Mouse (Mus musculus) megakaryocyte-erythroid progenitor cell, adult 5-6 weeks (primary cell): ENCODE measurements around the gene Mapkap1. TPM values are rescaled to one million over a fixed set of nuclear protein-coding genes. Genes with fewer than 3 reads are reported as not detected.

Source experiments
- ATAC-seq: replicated peaks from 2 replicates; pipeline ENCODE4 v1.8.0; 2016; ENCODE audit warnings: mild to moderate bottlenecking, inconsistent platforms; ENCODE audit not compliant: severe bottlenecking, poor library complexity, low FRiP score, low TSS enrichment
- total RNA-seq, 2 experiments: library from RNA; stranded (forward) in 1 of 2; stranded (reverse) in 1 of 2; fragments of 200-1000, 215-1000 nt in 1 of 2; fragments of >200 nt in 1 of 2; fragmentation: Nextera tagmentation in 1 of 2; gene quantifications; 2 replicates each; pipeline ENCODE4 v1.2.3; 2014 to 2017

The Mapkap1 gene
- total RNA-seq, 2 experiments from 2014 or later, result 28.2 to 54.3 TPM

GRCm38 (mm10) chr2:34563089-34563694 lies 156.6 kb downstream of the Mapkap1 start:
- ATAC-seq, result peak; percentile 44; the same call in 1 of the 2 replicates

- peak; percentile 51; the same call in 1 of the 2 replicates for ATAC-seq
Observed at GRCm38 (mm10) chr2:34563865-34564264, 157.3 kb downstream of the Mapkap1 start.

- ATAC-seq, result no peak
Observed at GRCm38 (mm10) chr2:34566146-34566545, 159.6 kb downstream of the Mapkap1 start.

GRCm38 (mm10) chr2:34566601-34567000 lies 160.0 kb downstream of the Mapkap1 start:
- ATAC-seq, result no peak

GRCm38 (mm10) chr2:34569131-34569530 lies 162.6 kb downstream of the Mapkap1 start:
- no peak for ATAC-seq

- ATAC-seq, result no peak
Observed at GRCm38 (mm10) chr2:34570378-34570777, 163.8 kb downstream of the Mapkap1 start.

- no peak for ATAC-seq
Observed at GRCm38 (mm10) chr2:34571096-34571495, 164.5 kb downstream of the Mapkap1 start.

GRCm38 (mm10) chr2:34573073-34573472 lies 166.5 kb downstream of the Mapkap1 start:
- ATAC-seq, result no peak

- no peak for ATAC-seq
Observed at GRCm38 (mm10) chr2:34588546-34588945, 182.0 kb downstream of the Mapkap1 start.

GRCm38 (mm10) chr2:34591721-34592360 lies 185.3 kb downstream of the Mapkap1 start:
- ATAC-seq, result no peak

- no peak for ATAC-seq
Observed at GRCm38 (mm10) chr2:34592361-34592960, 185.9 kb downstream of the Mapkap1 start.

- ATAC-seq, result no peak
Observed at GRCm38 (mm10) chr2:34594001-34594400, 187.4 kb downstream of the Mapkap1 start.

GRCm38 (mm10) chr2:34599606-34600255 lies 193.2 kb downstream of the Mapkap1 start:
- ATAC-seq, result no peak

- ATAC-seq, result no peak
Observed at GRCm38 (mm10) chr2:34600734-34601133, 194.2 kb downstream of the Mapkap1 start.

GRCm38 (mm10) chr2:34602111-34602541 lies 195.6 kb downstream of the Mapkap1 start:
- no peak for ATAC-seq

GRCm38 (mm10) chr2:34602896-34603295 lies 196.3 kb downstream of the Mapkap1 start:
- no peak for ATAC-seq

GRCm38 (mm10) chr2:34603653-34604214 lies 197.2 kb downstream of the Mapkap1 start:
- no peak for ATAC-seq

GRCm38 (mm10) chr2:34605040-34605439 lies 198.5 kb downstream of the Mapkap1 start:
- no peak for ATAC-seq

GRCm38 (mm10) chr2:34608917-34609316 lies 202.3 kb downstream of the Mapkap1 start:
- ATAC-seq, result no peak

- ATAC-seq, result no peak
Observed at GRCm38 (mm10) chr2:34609516-34609915, 202.9 kb downstream of the Mapkap1 start.
